Mouse (Mus musculus): ENCODE results near the gene Baz2a. TPM values are rescaled to one million over a fixed set of nuclear protein-coding genes. Genes with fewer than 3 reads are reported as not detected.
"Not testable (repeated sequence)": the region's sequence is repeated elsewhere in the genome, so short reads cannot be mapped to it uniquely, and the experiment has no call there.

Baz2a gene
- polyA plus RNA-seq, 1 experiment from 2014 or later, result 11.6 TPM

DNA sequence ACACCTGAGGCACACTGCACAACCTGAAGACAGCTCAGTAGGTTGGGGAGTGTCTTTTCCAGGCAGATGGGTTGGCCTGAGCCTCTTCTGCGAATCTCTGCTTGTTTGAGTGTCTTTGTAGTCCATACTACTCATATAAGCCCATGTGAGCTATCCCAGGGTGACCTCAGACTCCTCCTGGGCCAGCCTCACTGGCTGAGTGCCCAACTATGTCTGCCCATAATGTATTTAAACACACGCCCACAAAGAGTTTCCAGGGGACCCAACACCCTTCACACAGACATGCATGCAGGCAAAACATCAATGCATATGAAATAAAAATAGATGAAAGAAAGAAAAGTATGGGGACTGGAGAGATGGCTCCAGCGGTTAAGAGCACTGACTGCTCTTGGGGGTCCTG, 62.6 kb downstream of the Baz2a start:
- Histone ChIP-seq H3K9me3 (replicated peaks) (no peaks in the 10 kb centered on the region), H3K36me3 (ENCODE audit: poor library complexity, severe bottlenecking) (0 out of 2 replicates have a peak, but pooled peaks cover 4% of the 10 kb centered on the region), H3K4me3 (no peak overlapping the region), H3K4me1 (peaks cover 5% of the 10 kb centered on the region; the same call in 1 of the 2 replicates), H3K27me3 (no peaks in the 10 kb centered on the region), H3K4me2 (no peak overlapping the region), H3K9ac (no peak overlapping the region), H3K27ac (no peak overlapping the region)
- no peak for ATAC-seq
- 80% methylated on average over 3 of the region's 3 CpGs for WGBS

DNA sequence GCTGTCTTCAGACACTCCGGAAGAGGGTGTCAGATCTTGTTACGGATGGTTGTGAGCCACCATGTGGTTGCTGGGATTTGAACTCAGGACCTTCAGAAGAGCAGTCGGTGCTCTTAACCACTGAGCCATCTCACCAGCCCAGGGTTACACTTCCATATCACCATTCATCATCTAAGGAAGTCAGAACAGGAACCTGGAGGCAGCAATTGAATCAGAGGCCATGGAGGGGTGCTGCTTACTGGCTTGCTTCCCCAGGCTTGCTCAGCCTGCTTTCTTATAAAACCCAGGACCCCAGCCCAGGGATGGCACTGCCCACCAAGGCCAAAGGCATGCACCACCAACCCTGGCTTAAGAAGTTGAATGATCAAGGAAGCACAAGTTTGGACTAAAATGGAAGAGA, 74.3 kb downstream of the Baz2a start:
- H3K27me3 ChIP-seq; ATAC-seq; H3K9me3 ChIP-seq (replicated peaks); H3K4me1 ChIP-seq; H3K9ac ChIP-seq; H3K36me3 ChIP-seq (ENCODE audit: poor library complexity, severe bottlenecking); H3K4me2 ChIP-seq; H3K27ac ChIP-seq; H3K4me3 ChIP-seq: not testable (repeated sequence)
- WGBS, result 95% methylated on average over 3 of the region's 3 CpGs

DNA sequence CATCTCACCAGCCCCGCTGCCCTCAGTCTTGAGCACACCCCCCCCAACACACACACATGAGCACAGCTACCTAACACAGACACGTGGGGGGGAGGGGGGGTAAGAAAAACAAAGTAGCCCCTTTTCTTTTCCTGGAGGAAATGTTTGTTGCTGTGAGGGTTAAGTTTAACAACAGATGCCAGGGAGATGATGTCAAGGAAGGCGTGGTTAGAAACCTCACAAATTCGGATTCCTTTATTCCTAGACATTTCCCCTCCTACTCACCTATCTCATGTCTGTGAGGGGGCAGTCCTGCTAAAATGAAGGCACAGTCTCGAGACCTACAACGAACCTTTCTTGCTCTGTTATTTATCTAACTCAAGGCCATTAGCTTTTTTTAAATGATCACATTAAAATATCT, 75.7 kb downstream of the Baz2a start:
- Histone ChIP-seq H3K27ac (no peak overlapping the region), H3K36me3 (ENCODE audit: poor library complexity, severe bottlenecking) (no peaks in the 10 kb centered on the region), H3K27me3 (no peaks in the 10 kb centered on the region), H3K4me3 (no peak overlapping the region), H3K9ac (no peak overlapping the region), H3K4me1 (no peaks in the 10 kb centered on the region), H3K9me3 (replicated peaks) (no peaks in the 10 kb centered on the region), H3K4me2 (no peak overlapping the region)
- WGBS, result 50% methylated on average over 6 of the region's 6 CpGs
- ATAC-seq, result no peak

- ATAC-seq; H3K4me2 ChIP-seq; H3K36me3 ChIP-seq (ENCODE audit: poor library complexity, severe bottlenecking); H3K27me3 ChIP-seq; H3K27ac ChIP-seq; H3K4me3 ChIP-seq; H3K9me3 ChIP-seq (replicated peaks); H3K9ac ChIP-seq: not testable (repeated sequence)
- WGBS, result 95% methylated on average over 10 of the region's 10 CpGs
- H3K4me1 ChIP-seq, result peaks cover 17% of the 10 kb centered on the region
Measured at GRCm38 (mm10) chr10:128171348-128171747, 80.0 kb downstream of the Baz2a start.

DNA sequence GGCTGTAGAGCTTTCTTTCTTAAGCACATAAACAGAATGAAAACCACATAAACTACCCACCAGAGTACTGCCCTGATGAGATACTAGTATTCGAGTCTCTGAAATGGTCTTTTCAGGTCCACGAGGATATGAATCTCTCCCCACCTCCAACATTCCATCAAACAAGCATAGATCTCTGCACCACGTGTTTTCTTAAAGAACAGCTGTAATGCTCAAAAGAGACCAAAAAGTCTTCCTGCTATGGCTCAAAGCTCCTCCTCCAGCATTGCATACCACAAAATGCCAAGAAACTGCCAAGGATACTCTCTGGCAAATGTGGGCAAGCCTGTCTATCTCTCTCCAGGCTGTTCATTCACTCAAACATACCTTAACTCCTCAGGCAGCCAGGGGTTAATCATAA, 83.9 kb downstream of the Baz2a start:
- no peak for ATAC-seq
- H3K27ac ChIP-seq, result 0 out of 2 replicates have a peak overlapping the region, but pooled peaks have one; percentile 22
- H3K36me3 ChIP-seq (ENCODE audit: poor library complexity, severe bottlenecking), result no peaks in the 10 kb centered on the region
- peak overlapping the region; percentile 67 for H3K4me2 ChIP-seq
- 18% methylated on average over 3 of the region's 3 CpGs for WGBS
- H3K27me3 ChIP-seq, result no peaks in the 10 kb centered on the region
- H3K4me3 ChIP-seq, result peak overlapping the region; percentile 52
- H3K4me1 ChIP-seq, result peaks cover 22% of the 10 kb centered on the region
- no peaks in the 10 kb centered on the region for H3K9me3 ChIP-seq (replicated peaks)
- H3K9ac ChIP-seq, result peak overlapping the region; percentile 68

- Histone ChIP-seq H3K9ac (peak overlapping the region; percentile 68), H3K9me3 (replicated peaks) (no peaks in the 10 kb centered on the region), H3K27ac (peak overlapping the region; percentile 22; the same call in 1 of the 2 replicates), H3K4me3 (peak overlapping the region; percentile 52), H3K27me3 (no peaks in the 10 kb centered on the region), H3K36me3 (ENCODE audit: poor library complexity, severe bottlenecking) (no peaks in the 10 kb centered on the region), H3K4me2 (peak overlapping the region; percentile 67), H3K4me1 (peaks cover 22% of the 10 kb centered on the region)
- WGBS, result under 1% methylated on average over 17 of the region's 17 CpGs
- peak; percentile 92 for ATAC-seq
Measured at GRCm38 (mm10) chr10:128175996-128176755, 84.8 kb downstream of the Baz2a start.

GRCm38 (mm10) chr10:128177316-128177715, 85.9 kb downstream of the Baz2a start:
- H3K27me3 ChIP-seq, result no peaks in the 10 kb centered on the region
- no peak overlapping the region for H3K9ac ChIP-seq
- peaks cover 22% of the 10 kb centered on the region for H3K4me1 ChIP-seq
- H3K9me3 ChIP-seq (replicated peaks), result no peaks in the 10 kb centered on the region
- H3K4me3 ChIP-seq, result no peak overlapping the region
- no peak overlapping the region for H3K4me2 ChIP-seq
- no peak for ATAC-seq
- H3K36me3 ChIP-seq (ENCODE audit: poor library complexity, severe bottlenecking), result no peaks in the 10 kb centered on the region
- no peak overlapping the region for H3K27ac ChIP-seq
- 89% methylated on average over 4 of the region's 4 CpGs for WGBS

MicroRNA genes within 50 kb of the gene (microRNA counts, 519-probe panel; counts per million panel counts)
- microRNA mmu-miR-677, result 177 counts per million, percentile 53 among the panel's probes with 10 or more counts

Small RNA genes lying within 50 kb of the gene (microRNA-seq; reads per million reads assigned to microRNA genes)
- gene Mir677, result 11.0 reads per million, percentile 24 among the genes with 10 or more reads in this experiment

Other genes starting within 250 kb of the Baz2a start
- not detected in 2 replicates for gene Rdh19, start 241.6 kb upstream of the Baz2a start, polyA plus RNA-seq (2015; fragmentation: Nextera tagmentation; extraction: Ambion mirVana)
- not detected in 2 replicates for gene Rdh16f2, start 225.1 kb upstream of the Baz2a start, polyA plus RNA-seq (2015; fragmentation: Nextera tagmentation; extraction: Ambion mirVana)
- gene Rdh7, start 202.8 kb upstream of the Baz2a start, polyA plus RNA-seq (2015; fragmentation: Nextera tagmentation; extraction: Ambion mirVana), result not detected in 2 replicates
- gene Sdr9c7, start 193.1 kb upstream of the Baz2a start, polyA plus RNA-seq (2015; fragmentation: Nextera tagmentation; extraction: Ambion mirVana), result not detected in 2 replicates
- not detected in 2 replicates for gene Hsd17b6, start 84.0 kb upstream of the Baz2a start, polyA plus RNA-seq (2015; fragmentation: Nextera tagmentation; extraction: Ambion mirVana)
- gene Prim1, start 76.4 kb upstream of the Baz2a start, polyA plus RNA-seq (2015; fragmentation: Nextera tagmentation; extraction: Ambion mirVana), result 97.9 and 98.0 TPM in 2 replicates
- 715 and 810 TPM in 2 replicates for gene Naca, start 56.0 kb upstream of the Baz2a start, polyA plus RNA-seq (2015; fragmentation: Nextera tagmentation; extraction: Ambion mirVana)
- 562 and 583 TPM in 2 replicates for gene Ptges3, start 32.6 kb upstream of the Baz2a start, polyA plus RNA-seq (2015; fragmentation: Nextera tagmentation; extraction: Ambion mirVana)
- 2,170 and 2,214 TPM in 2 replicates for gene Atp5b, start 8.3 kb upstream of the Baz2a start, polyA plus RNA-seq (2015; fragmentation: Nextera tagmentation; extraction: Ambion mirVana)
- gene Rbms2, start 88.7 kb downstream of the Baz2a start, polyA plus RNA-seq (2015; fragmentation: Nextera tagmentation; extraction: Ambion mirVana), result 12.6 and 12.9 TPM in 2 replicates
- 0.48 and 1.3 TPM in 2 replicates for gene Gls2, start 102.9 kb downstream of the Baz2a start, polyA plus RNA-seq (2015; fragmentation: Nextera tagmentation; extraction: Ambion mirVana)
- gene Spryd4, start 120.2 kb downstream of the Baz2a start, polyA plus RNA-seq (2015; fragmentation: Nextera tagmentation; extraction: Ambion mirVana), result 17.9 and 19.1 TPM in 2 replicates
- gene Mip, start 134.3 kb downstream of the Baz2a start, polyA plus RNA-seq (2015; fragmentation: Nextera tagmentation; extraction: Ambion mirVana), result 0.13 and 0.21 TPM in 2 replicates
- 52.9 and 62.1 TPM in 2 replicates for gene Timeless, start 140.5 kb downstream of the Baz2a start, polyA plus RNA-seq (2015; fragmentation: Nextera tagmentation; extraction: Ambion mirVana)
- gene Apon, start 162.5 kb downstream of the Baz2a start, polyA plus RNA-seq (2015; fragmentation: Nextera tagmentation; extraction: Ambion mirVana), result 0.27 and 0.33 TPM in 2 replicates
- gene Apof, start 177.1 kb downstream of the Baz2a start, polyA plus RNA-seq (2015; fragmentation: Nextera tagmentation; extraction: Ambion mirVana), result 0.14 TPM in 1 of 2 replicates, not detected in the other
- 14.5 and 15.3 TPM in 2 replicates for gene Stat2, start 179.0 kb downstream of the Baz2a start, polyA plus RNA-seq (2015; fragmentation: Nextera tagmentation; extraction: Ambion mirVana)
- not detected in 2 replicates for gene Il23a, start 207.2 kb downstream of the Baz2a start, polyA plus RNA-seq (2015; fragmentation: Nextera tagmentation; extraction: Ambion mirVana)
- gene Pan2, start 211.8 kb downstream of the Baz2a start, polyA plus RNA-seq (2015; fragmentation: Nextera tagmentation; extraction: Ambion mirVana), result 32.0 and 35.0 TPM in 2 replicates
- gene Cnpy2, start 230.9 kb downstream of the Baz2a start, polyA plus RNA-seq (2015; fragmentation: Nextera tagmentation; extraction: Ambion mirVana), result 230 and 237 TPM in 2 replicates
- 212 and 236 TPM in 2 replicates for gene Cs, start 246.2 kb downstream of the Baz2a start, polyA plus RNA-seq (2015; fragmentation: Nextera tagmentation; extraction: Ambion mirVana)